Mouse (Mus musculus) heart, adult 2 months (tissue): ENCODE results near the gene Zmiz1. TPM values are rescaled to one million over a fixed set of nuclear protein-coding genes. Genes with fewer than 3 reads are reported as not detected.

ENCODE experiments used
- DNase-seq, 2 experiments: peaks; one replicate each; pipeline ENCODE4 v3.0.0; 2021
- H3K27ac ChIP-seq: fragments of 200-600 bp; 2 replicates; pipeline ENCODE4 v1.8.1; 2022
- H3K27me3 ChIP-seq: fragments of 200-500 bp; 2 replicates; pipeline ENCODE4 v1.6.1; 2012; ENCODE audit warnings: mild to moderate bottlenecking, low read length, inconsistent platforms, mixed read lengths; ENCODE audit not compliant: control insufficient read depth, insufficient read depth
- H3K36me3 ChIP-seq: fragments of 200-500 bp; 2 replicates; pipeline ENCODE4 v1.6.1; 2012; ENCODE audit warnings: low read length, inconsistent platforms; ENCODE audit not compliant: control insufficient read depth, insufficient read depth
- H3K4me1 ChIP-seq: fragments of 200-500 bp; 2 replicates; pipeline ENCODE4 v1.6.1; 2011; ENCODE audit warnings: low read length; ENCODE audit not compliant: control insufficient read depth, insufficient read depth
- H3K4me3 ChIP-seq: fragments of 200-600 bp; 2 replicates; pipeline ENCODE4 v1.8.1; 2022
- H3K79me2 ChIP-seq: fragments of 200-500 bp; replicated peaks from 2 replicates; pipeline ENCODE4 v1.6.1; 2012; ENCODE audit warnings: mild to moderate bottlenecking, inconsistent platforms, low read length, moderate library complexity, mixed read lengths; ENCODE audit not compliant: control insufficient read depth, insufficient read depth
- H3K9ac ChIP-seq: fragments of 200-500 bp; 2 replicates; pipeline ENCODE4 v1.6.1; 2012; ENCODE audit warnings: low read depth, mild to moderate bottlenecking, control low read depth, inconsistent platforms, low read length, mixed read lengths
- CTCF ChIP-seq: fragments of 200-600 bp; IDR thresholded peaks from 2 replicates; pipeline ENCODE4 v1.8.1; 2022; ENCODE audit warnings: antibody characterized with exemption, mild to moderate bottlenecking, moderate library complexity
- EP300 ChIP-seq: fragments of 200-500 bp; IDR thresholded peaks from 2 replicates; pipeline ENCODE4 v1.6.1; 2011; ENCODE audit warnings: low read depth, low read length, control low read depth; ENCODE audit not compliant: insufficient read depth
- POLR2A ChIP-seq: fragments of 200-500 bp; IDR thresholded peaks from 2 replicates; pipeline ENCODE4 v1.6.1; 2011; ENCODE audit warnings: mild to moderate bottlenecking, low read depth, low read length, control low read depth; ENCODE audit not compliant: insufficient read depth
- WGBS: fragments of 180-500 bp; shearing (Covaris S2); methylation state at CpG from one replicate; pipeline ENCODE4 v1.1.7; 2018; 5-methylcytosine and 5-hydroxymethylcytosine counted together
- intact Hi-C: fragments of 180-260 bp; cut with DNase I; formaldehyde crosslinking; loops from one replicate; pipeline ENCODE4 v1.15.1; 2025
- polyA plus RNA-seq: library from polyadenylated mRNA; depleted of rRNA; stranded (reverse); fragments of >200 nt; gene quantifications from 2 replicates; pipeline ENCODE4 v1.2.3, GENCODE M21; 2012
- total RNA-seq, 2 experiments: library from RNA; stranded (reverse); gene quantifications; 2 replicates each; pipeline ENCODE4 v1.2.3; 2021

The Zmiz1 gene
- total and polyA plus RNA-seq, 3 experiments = 27.1 to 42.0 (median 40.7) TPM

DNA sequence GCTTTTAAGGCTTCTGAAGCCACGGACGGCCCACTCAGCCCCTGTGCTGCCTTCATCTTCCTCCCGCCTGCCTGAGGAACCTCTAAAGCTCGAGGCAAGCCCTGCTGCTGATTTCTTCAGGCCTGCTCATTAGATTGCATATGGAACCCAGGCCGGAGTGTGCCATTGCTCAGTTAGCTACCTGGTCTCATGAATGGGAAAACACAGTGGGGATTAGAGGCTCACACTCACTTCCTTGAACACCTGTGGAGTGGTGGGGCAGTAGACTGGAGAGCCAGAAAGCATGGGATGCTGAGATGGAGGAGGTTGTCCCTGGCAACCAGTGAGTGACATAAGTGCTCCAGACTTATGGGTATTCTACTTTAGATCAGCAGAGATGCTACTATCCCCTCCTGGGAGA, 19.3 kb downstream of the Zmiz1 start:
- H3K9ac ChIP-seq = no peak overlapping the region
- peaks cover 7% of the 10 kb centered on the region; the same call in 1 of the 2 replicates for H3K36me3 ChIP-seq
- intact Hi-C loops = no loop called here
- TF ChIP-seq CTCF (no peak), POLR2A (no peak), EP300 (no peak)
- DNase-seq = no peak
- 88% methylated on average over 5 of the region's 5 CpGs for WGBS
- peaks cover 68% of the 10 kb centered on the region for H3K4me1 ChIP-seq
- H3K4me3 ChIP-seq = no peak overlapping the region
- H3K27me3 ChIP-seq = no peaks in the 10 kb centered on the region
- peaks cover 7% of the 10 kb centered on the region for H3K79me2 ChIP-seq
- H3K27ac ChIP-seq = no peak overlapping the region; the same call in 1 of the 2 replicates

DNA sequence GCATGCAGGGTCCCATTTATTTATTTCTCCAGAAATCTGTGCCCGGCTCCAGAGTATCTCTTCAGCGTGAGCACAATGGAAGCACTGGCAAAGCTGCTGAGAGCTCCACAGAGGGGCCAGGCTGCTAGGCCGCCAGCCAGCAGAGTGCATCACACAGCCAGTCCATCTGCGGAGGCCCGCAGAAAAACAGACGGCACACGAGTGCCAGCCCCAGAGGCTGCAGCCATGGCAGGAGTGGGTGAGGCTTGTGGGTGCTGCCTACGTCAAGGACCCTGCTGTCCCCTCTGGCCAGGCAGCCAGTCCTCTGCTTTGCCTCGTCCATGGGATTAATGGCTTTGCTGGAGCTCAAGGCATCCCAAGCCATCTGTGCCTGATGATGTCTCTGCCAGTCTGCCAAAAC, 19.8 kb downstream of the Zmiz1 start:
- TF ChIP-seq POLR2A (no peak), EP300 (no peak), CTCF (no peak)
- intact Hi-C loops = no loop called here
- Histone ChIP-seq H3K36me3 (peaks cover 7% of the 10 kb centered on the region; the same call in 1 of the 2 replicates), H3K79me2 (peaks cover 6% of the 10 kb centered on the region), H3K4me3 (no peak overlapping the region), H3K9ac (no peak overlapping the region), H3K4me1 (peaks cover 65% of the 10 kb centered on the region), H3K27me3 (no peaks in the 10 kb centered on the region), H3K27ac (peak overlapping the region; percentile 90)
- DNase-seq = no peak
- 53% methylated on average over 9 of the region's 9 CpGs for WGBS

DNA sequence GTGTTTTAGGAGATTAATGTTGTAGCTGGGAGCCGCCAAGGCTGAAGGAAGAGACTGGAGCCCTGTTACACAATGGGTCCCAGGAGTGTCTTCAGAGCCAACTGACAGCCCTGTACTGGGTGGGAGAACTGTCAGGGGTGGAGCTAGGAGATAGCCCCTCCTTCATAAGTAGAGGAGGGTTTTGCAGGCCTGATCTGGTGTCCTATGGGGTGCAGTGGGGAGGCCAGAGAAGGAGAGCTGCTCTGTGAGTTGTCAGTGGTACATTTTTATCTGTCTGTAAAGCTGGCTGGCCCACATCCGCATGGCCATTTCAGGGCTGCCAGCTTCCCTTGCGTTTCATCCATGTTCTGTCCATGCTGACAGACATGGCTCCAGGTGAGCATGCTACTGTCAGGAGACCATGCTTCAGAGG, 20.9 kb downstream of the Zmiz1 start:
- peaks cover 63% of the 10 kb centered on the region for H3K4me1 ChIP-seq
- H3K79me2 ChIP-seq = peaks cover 6% of the 10 kb centered on the region
- H3K36me3 ChIP-seq = peaks cover 7% of the 10 kb centered on the region; the same call in 1 of the 2 replicates
- H3K27ac ChIP-seq = peak overlapping the region; percentile 90
- H3K9ac ChIP-seq = peak overlapping the region; percentile 32
- DNase-seq = no peak
- 20% methylated on average over 3 of the region's 3 CpGs for WGBS
- 0 out of 2 replicates have a peak, but pooled peaks have one; percentile 26 for TF ChIP-seq POLR2A
- no peak for TF ChIP-seq CTCF
- TF ChIP-seq EP300 = no peak
- no peaks in the 10 kb centered on the region for H3K27me3 ChIP-seq
- no peak overlapping the region for H3K4me3 ChIP-seq
- intact Hi-C loops = no loop called here

DNA sequence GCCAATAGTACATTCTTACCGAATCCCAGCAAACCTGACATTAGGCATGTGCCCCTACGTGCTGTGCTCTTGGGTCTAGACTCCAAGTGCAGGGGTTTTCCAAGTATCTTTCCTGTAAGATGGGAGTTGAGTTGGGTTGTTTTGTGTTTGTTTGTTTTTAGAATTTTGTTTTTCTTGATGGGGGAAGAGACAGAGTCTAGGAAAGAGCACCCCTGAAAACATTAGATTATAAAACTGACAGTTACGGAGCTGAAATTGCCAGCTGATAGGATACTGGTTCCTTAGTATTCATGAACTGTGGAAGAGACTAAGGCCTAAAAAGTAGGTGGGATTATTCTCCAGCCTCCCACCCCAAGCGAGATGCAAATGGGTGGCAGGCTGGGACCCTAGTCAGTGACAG, 21.5 kb downstream of the Zmiz1 start:
- Histone ChIP-seq H3K4me1 (peaks cover 61% of the 10 kb centered on the region), H3K9ac (peak overlapping the region; percentile 4), H3K79me2 (peaks cover 6% of the 10 kb centered on the region), H3K4me3 (no peak overlapping the region; the same call in 1 of the 2 replicates), H3K27me3 (no peaks in the 10 kb centered on the region), H3K36me3 (peaks cover 2% of the 10 kb centered on the region; the same call in 1 of the 2 replicates), H3K27ac (peak overlapping the region; percentile 90)
- intact Hi-C loops = no loop called here
- no peak for DNase-seq
- WGBS = 77% methylated on average over 4 of the region's 4 CpGs
- TF ChIP-seq CTCF = no peak
- TF ChIP-seq EP300 = no peak
- no peak for TF ChIP-seq POLR2A

DNA sequence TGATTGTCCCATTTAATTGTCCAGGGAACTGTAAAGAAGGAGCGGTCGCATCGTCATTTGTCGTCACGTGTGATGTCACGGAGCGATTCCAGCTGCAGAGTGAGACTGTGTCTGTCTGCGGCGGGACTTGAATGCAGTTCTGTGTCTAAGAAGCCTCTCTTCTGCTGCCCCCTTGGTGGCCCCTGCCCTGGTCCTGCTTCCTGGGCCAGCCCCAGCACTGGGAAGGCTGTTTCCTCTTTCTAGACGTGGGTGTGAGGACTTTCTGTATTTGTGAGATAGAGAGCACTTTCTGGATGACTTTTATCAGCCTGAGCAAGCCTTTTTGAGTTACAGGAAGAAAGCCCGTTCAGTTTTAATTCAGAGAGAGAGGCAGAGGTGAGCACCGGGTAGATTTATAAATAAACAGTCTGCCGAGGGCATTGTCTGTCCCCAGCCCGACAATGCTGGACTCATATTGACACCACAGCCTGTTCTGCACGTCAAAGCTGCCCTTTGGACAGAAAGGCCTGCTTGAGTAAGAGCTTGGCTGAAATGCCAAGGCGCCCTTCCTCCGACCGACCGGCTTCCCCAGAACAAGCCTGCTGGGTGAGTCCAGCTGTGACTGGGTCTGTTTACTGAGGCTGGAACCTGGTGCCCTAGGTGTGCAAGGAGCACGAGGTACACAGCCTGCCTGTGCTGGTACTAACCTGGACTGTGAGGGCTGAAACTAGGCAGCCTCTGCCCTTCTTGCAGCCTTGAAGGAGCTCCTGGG, 22.1 kb downstream of the Zmiz1 start:
- H3K4me3 ChIP-seq = peak overlapping the region; percentile 16; the same call in 1 of the 2 replicates
- no peaks in the 10 kb centered on the region for H3K27me3 ChIP-seq
- H3K9ac ChIP-seq = peak overlapping the region; percentile 53
- peaks cover 7% of the 10 kb centered on the region for H3K79me2 ChIP-seq
- H3K36me3 ChIP-seq = peaks cover 2% of the 10 kb centered on the region; the same call in 1 of the 2 replicates
- WGBS = 13% methylated on average over 20 of the region's 20 CpGs
- peak overlapping the region; percentile 90 for H3K27ac ChIP-seq
- intact Hi-C loops = no loop called here
- no peak for TF ChIP-seq CTCF
- 0 out of 2 replicates have a peak, but pooled peaks have one; percentile 31 for TF ChIP-seq POLR2A
- peak; percentile 71; the same call in 1 of the 2 replicates for TF ChIP-seq EP300
- H3K4me1 ChIP-seq = peaks cover 57% of the 10 kb centered on the region
- peak; percentile 73 to 83 for DNase-seq

DNA sequence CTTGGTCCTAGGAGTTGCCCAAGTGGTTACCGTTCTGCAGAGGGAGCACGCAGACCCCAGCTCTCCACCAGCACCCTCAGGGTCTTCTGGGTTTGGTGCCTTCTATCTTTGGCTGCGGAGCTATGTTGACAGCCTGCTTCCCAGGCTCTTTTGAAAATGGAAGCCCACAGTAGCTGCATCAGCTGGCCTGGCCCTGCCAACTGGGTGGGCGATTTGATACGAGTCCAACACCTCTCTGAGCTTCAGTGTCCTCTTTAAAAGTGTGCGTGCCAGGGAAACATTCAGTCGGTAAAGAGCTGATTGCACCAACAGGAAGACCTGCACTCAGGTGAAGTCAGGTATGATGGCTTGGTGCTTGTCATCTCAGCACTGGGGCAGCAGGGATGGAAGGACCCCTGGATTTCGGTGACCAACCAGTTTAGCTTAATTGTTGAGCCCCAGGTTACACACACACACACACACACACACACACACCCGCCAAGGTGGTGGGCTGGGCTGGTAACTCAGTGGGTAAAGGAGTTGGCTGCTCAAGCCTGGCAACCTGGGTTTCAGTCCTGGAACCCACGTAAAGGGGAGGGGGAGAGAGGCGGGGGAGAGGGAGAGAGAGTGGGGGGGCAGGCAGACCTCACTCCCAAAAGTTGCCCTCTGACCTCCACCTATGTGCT, 22.8 kb downstream of the Zmiz1 start:
- Histone ChIP-seq H3K4me1 (peaks cover 56% of the 10 kb centered on the region), H3K27me3 (no peaks in the 10 kb centered on the region), H3K36me3 (peaks cover 2% of the 10 kb centered on the region; the same call in 1 of the 2 replicates), H3K27ac (peak overlapping the region; percentile 90), H3K79me2 (peaks cover 4% of the 10 kb centered on the region), H3K9ac (peak overlapping the region; percentile 53), H3K4me3 (no peak overlapping the region)
- intact Hi-C loops = no loop called here
- 56% methylated on average over 10 of the region's 11 CpGs for WGBS
- no peak for DNase-seq
- no peak for TF ChIP-seq POLR2A
- no peak for TF ChIP-seq CTCF
- TF ChIP-seq EP300 = no peak
